Mouse (Mus musculus) neural tube, embryonic 12.5 days (tissue): ENCODE data around the gene Amigo3. TPM values are rescaled to one million over a fixed set of nuclear protein-coding genes. Genes with fewer than 3 reads are reported as not detected.

Experiments
- ATAC-seq: fragments of 200-750 bp; cut with Nextera tagmentation; 2 replicates; pipeline ENCODE4 v1.8.0; 2017; ENCODE audit warnings: low read depth, mild to moderate bottlenecking, moderate TSS enrichment, moderate library complexity; ENCODE audit not compliant: low FRiP score
- H3K27ac ChIP-seq: fragments of 300-500 bp; sonication (generic); 2 replicates; pipeline ENCODE4 v1.5.1; 2016
- H3K27me3 ChIP-seq: fragments of 300-500 bp; sonication (generic); replicated peaks from 2 replicates; pipeline ENCODE4 v1.6.1; 2016; ENCODE audit warnings: mild to moderate bottlenecking
- H3K36me3 ChIP-seq: fragments of 300-500 bp; sonication (generic); 2 replicates; pipeline ENCODE4 v1.6.1; 2016; ENCODE audit warnings: mild to moderate bottlenecking
- H3K4me1 ChIP-seq: fragments of 300-500 bp; sonication (generic); 2 replicates; pipeline ENCODE4 v1.6.1; 2016
- H3K4me2 ChIP-seq: fragments of 300-500 bp; sonication (generic); replicated peaks from 2 replicates; pipeline ENCODE4 v1.6.1; 2016; ENCODE audit warnings: mild to moderate bottlenecking
- H3K4me3 ChIP-seq: fragments of 300-500 bp; sonication (generic); 2 replicates; pipeline ENCODE4 v1.5.1; 2016
- H3K9ac ChIP-seq: fragments of 300-500 bp; sonication (generic); 2 replicates; pipeline ENCODE4 v1.6.1; 2016; ENCODE audit warnings: mild to moderate bottlenecking
- H3K9me3 ChIP-seq: fragments of 300-500 bp; sonication (generic); 2 replicates; pipeline ENCODE4 v1.6.1; 2016; ENCODE audit warnings: mild to moderate bottlenecking
- WGBS: fragments of 180-500 bp; shearing (Covaris S2); methylation state at CpG from one replicate; pipeline ENCODE4 v1.1.7; 2016; 5-methylcytosine and 5-hydroxymethylcytosine counted together
- polyA plus RNA-seq: library from polyadenylated mRNA; unstranded; fragments of >200 nt; fragmentation: Nextera tagmentation; extraction: Ambion mirVana; gene quantifications from 2 replicates; pipeline ENCODE4 v1.2.1, GENCODE M21; 2016

Amigo3 gene
- polyA plus RNA-seq, 1 experiment from 2014 or later = 3.6 TPM

DNA sequence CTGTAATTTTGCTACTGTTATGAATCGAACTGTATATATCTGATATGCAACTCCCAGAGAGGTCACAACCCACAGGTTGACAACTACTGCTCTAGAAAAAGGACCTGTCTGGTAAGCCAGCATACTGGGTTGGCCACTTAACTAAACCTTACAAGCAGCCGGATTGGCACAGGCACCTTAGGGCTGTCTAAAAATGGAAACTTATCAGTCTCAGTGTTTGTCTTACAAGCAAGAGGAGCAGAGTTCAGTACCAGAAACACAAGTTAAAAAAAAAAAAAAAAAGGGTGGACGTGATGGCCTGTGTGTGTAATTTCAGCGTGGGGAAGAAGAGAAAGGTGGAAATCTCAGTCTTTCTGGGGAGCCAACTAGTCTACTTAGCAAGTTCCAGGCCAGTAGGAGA lies 18.8 kb downstream of the Amigo3 start:
- 82% methylated on average over 4 of the region's 4 CpGs for WGBS
- H3K36me3 ChIP-seq = peaks cover 25% of the 10 kb centered on the region
- H3K4me1 ChIP-seq = no peaks in the 10 kb centered on the region
- no peak for ATAC-seq
- no peak overlapping the region for H3K4me2 ChIP-seq
- no peaks in the 10 kb centered on the region for H3K9me3 ChIP-seq
- H3K4me3 ChIP-seq = no peak overlapping the region
- no peak overlapping the region for H3K27ac ChIP-seq
- H3K9ac ChIP-seq = no peak overlapping the region
- H3K27me3 ChIP-seq = no peaks in the 10 kb centered on the region

DNA sequence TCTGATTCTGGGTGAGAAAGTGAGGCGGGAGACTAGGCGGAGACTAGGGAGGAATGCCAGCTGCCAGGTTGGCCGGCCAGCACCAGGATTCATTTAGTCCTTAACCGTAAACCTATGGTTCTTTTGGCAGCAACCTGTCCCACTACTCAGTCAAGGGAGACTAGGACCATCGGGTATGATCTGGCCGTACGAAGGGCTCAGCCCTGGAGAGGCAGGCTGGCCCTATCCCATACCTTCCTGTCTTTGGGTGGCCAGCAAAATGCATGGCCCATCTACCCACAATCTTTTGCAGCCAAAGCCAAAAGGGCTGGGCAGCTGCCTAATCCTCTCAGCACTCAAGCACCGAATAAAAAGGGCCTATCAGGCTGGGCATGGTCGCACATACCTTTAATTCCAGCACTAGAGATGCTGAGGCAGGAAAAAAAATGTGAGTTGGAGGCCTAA lies 19.5 kb downstream of the Amigo3 start:
- 77% methylated on average over 9 of the region's 9 CpGs for WGBS
- no peak overlapping the region for H3K9ac ChIP-seq
- H3K9me3 ChIP-seq = no peaks in the 10 kb centered on the region
- H3K4me2 ChIP-seq = no peak overlapping the region
- H3K27ac ChIP-seq = no peak overlapping the region
- no peaks in the 10 kb centered on the region; the same call in 1 of the 2 replicates for H3K4me1 ChIP-seq
- no peak overlapping the region for H3K4me3 ChIP-seq
- no peak for ATAC-seq
- peaks cover 23% of the 10 kb centered on the region for H3K36me3 ChIP-seq
- H3K27me3 ChIP-seq = no peaks in the 10 kb centered on the region

DNA sequence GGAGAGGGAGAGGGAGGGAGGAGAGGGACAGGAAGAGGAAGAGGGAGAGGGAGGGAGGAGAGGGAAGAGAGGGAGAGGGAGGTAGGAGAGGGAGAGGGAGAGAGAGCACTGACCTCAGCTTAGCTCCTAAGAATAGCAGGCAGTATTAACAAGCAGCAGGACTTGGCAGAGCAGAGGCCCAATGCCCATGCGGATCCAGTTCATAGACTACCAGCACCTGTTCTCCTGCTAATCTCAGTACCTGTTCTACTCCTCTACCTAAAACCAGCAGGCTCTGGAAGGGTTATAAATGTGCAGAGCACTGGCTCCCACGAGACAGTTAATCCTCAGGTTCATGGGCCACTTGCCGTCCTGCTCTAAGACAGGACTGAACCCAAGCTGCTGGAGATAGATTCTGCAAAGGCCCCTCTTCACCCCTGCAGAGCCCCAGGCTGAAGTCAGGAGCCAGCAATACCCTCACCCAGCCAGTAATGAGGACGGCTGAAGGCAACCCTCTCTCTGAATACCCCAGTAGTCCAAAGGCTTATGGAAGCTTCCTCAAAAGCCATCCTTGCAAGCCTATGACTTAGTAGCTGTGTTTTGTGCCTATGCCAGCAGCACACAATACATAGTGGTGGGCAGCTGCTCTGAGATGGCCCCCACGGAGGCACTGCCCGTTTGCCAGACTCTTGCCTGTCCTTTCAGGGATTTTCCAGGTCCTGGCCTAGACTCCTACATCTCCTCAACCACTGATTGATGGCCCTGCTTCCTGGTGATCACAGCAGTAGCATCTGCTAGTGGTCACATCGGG lies 20.4 kb downstream of the Amigo3 start:
- Histone ChIP-seq H3K4me1 (peaks cover 7% of the 10 kb centered on the region), H3K36me3 (peaks cover 23% of the 10 kb centered on the region), H3K9ac (no peak overlapping the region), H3K4me3 (no peak overlapping the region), H3K9me3 (no peaks in the 10 kb centered on the region), H3K27me3 (no peaks in the 10 kb centered on the region), H3K27ac (no peak overlapping the region), H3K4me2 (no peak overlapping the region)
- no peak for ATAC-seq
- 67% methylated on average over 7 of the region's 7 CpGs for WGBS

DNA sequence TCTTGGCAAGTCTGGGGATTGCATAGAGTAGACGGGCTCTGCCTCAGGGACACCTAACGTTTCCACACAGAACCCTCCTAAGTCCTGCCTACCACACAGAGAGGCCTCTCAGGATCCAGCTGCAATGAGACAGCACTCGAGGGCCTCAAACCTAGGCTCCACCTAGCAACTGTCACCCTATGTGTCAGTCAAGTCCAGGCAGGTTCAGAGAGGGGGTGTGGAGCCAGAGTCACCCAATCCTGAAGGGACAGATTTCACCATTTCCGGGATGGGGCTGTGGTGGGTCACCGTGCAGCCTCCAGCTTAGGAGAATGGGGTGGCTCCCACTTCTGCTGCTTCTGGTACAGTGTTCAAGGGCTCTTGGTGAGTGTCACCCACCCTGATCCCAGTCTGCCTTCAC lies 27.2 kb downstream of the Amigo3 start, which contains the start of gene Mst1:
Gene Mst1 (plus strand): TSS at position 269 of the 400 bp plus-strand sequence.
- Histone ChIP-seq H3K4me1 (peaks cover 22% of the 10 kb centered on the region), H3K9ac (peak within 1 kb of the TSS; percentile 96), H3K27me3 (peaks cover 38% of the 10 kb centered on the region), H3K9me3 (no peaks in the 10 kb centered on the region), H3K4me2 (peak within 1 kb of the TSS; percentile 96), H3K27ac (no peak within 1 kb of the TSS), H3K4me3 (peak within 1 kb of the TSS; percentile 87), H3K36me3 (peaks cover 13% of the 10 kb centered on the region)
- ATAC-seq = no peak
- WGBS = 76% methylated on average over 5 of the region's 5 CpGs

DNA sequence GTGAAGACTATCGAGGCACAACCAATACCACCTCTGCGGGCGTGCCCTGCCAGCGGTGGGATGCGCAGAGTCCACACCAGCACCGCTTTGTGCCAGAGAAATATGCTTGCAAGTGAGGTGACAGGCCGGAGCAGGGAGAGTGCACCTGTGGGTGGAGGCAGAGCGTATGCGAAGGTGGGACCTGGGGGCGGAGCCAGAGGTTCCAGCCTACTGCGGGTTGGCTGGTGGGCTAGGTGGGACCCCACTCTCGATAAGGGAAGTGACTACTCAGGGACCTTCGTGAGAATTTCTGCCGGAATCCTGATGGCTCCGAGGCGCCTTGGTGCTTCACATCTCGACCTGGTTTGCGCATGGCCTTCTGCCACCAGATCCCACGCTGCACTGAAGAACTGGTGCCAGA lies 29.6 kb downstream of the Amigo3 start:
- Histone ChIP-seq H3K9ac (no peak overlapping the region), H3K9me3 (no peaks in the 10 kb centered on the region), H3K4me3 (no peak overlapping the region), H3K36me3 (peaks cover 37% of the 10 kb centered on the region), H3K27me3 (peaks cover 38% of the 10 kb centered on the region), H3K4me1 (peaks cover 22% of the 10 kb centered on the region), H3K4me2 (peak overlapping the region; percentile 20), H3K27ac (no peak overlapping the region)
- 9% methylated on average over 19 of the region's 19 CpGs for WGBS
- ATAC-seq = no peak

DNA sequence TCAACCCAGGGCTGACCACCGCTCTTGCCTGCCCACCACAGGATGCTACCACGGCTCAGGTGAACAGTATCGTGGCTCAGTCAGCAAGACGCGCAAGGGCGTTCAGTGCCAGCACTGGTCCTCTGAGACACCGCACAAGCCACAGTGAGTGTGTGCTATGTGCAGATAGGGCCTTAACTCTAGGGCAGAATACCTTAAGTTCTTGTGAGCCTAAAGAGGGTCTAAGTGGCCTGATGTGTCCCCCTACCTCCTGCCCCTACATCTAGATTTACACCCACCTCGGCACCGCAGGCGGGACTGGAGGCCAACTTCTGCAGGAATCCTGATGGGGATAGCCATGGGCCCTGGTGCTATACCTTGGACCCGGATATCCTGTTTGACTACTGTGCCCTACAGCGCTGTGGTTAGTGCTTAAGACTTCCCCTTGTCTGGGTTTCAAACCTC lies 30.1 kb downstream of the Amigo3 start, which contains the start of gene Rnf123:
Gene Rnf123 (minus strand): TSS at position 359 of the 444 bp plus-strand sequence.
- peaks cover 19% of the 10 kb centered on the region for H3K4me1 ChIP-seq
- H3K9ac ChIP-seq = no peak within 1 kb of the TSS
- H3K36me3 ChIP-seq = peaks cover 42% of the 10 kb centered on the region
- peaks cover 38% of the 10 kb centered on the region for H3K27me3 ChIP-seq
- H3K9me3 ChIP-seq = no peaks in the 10 kb centered on the region
- H3K4me3 ChIP-seq = no peak within 1 kb of the TSS
- H3K4me2 ChIP-seq = peak within 1 kb of the TSS; percentile 20
- WGBS = 34% methylated on average over 12 of the region's 12 CpGs
- no peak for ATAC-seq
- no peak within 1 kb of the TSS for H3K27ac ChIP-seq

DNA sequence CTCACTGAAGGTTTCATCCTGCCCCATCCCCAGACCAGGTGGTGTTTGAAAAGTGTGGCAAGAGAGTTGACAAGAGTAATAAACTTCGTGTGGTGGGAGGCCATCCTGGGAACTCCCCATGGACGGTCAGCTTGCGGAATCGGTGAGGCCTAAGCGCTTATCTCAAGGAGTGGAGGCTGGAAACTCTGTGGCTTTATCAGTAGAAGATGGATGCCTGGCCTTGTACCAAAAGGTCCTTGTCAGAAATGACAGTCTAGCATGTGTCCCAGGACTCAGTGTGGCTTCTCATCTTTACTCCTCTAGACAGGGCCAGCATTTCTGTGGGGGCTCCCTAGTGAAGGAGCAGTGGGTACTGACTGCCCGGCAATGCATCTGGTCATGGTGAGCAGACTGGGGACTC lies 30.6 kb downstream of the Amigo3 start:
- no peak for ATAC-seq
- Histone ChIP-seq H3K9me3 (no peaks in the 10 kb centered on the region), H3K27me3 (peaks cover 38% of the 10 kb centered on the region), H3K27ac (no peak overlapping the region), H3K4me2 (no peak overlapping the region), H3K4me3 (no peak overlapping the region), H3K36me3 (peaks cover 47% of the 10 kb centered on the region), H3K9ac (no peak overlapping the region), H3K4me1 (peaks cover 13% of the 10 kb centered on the region)
- WGBS = 86% methylated on average over 6 of the region's 6 CpGs

DNA sequence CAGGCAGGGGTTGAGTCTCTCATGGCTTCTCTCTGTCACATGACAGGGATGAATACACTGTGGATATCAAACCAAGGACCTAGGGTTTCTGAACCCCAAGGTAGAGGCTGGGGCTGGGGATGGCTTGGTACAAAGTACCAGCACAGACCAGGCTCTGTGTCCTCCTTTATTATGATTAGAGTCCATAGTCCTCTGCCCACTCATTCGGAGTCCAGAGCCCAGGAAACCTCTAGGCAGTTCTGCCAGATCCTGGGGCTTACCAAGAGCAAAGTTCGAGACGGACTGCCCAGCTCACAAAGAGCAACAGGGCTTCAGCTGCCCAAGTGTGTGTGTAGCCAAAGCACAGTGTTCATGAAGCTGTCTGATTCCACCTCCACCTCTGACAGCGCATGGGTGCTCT lies 32.3 kb downstream of the Amigo3 start:
- no peaks in the 10 kb centered on the region for H3K9me3 ChIP-seq
- no peak overlapping the region for H3K9ac ChIP-seq
- peaks cover 38% of the 10 kb centered on the region for H3K27me3 ChIP-seq
- H3K36me3 ChIP-seq = peaks cover 64% of the 10 kb centered on the region
- 98% methylated on average over 4 of the region's 4 CpGs for WGBS
- no peak overlapping the region for H3K4me2 ChIP-seq
- ATAC-seq = no peak
- no peak overlapping the region for H3K4me3 ChIP-seq
- H3K27ac ChIP-seq = no peak overlapping the region
- H3K4me1 ChIP-seq = 0 out of 2 replicates have a peak, but pooled peaks cover 8% of the 10 kb centered on the region

DNA sequence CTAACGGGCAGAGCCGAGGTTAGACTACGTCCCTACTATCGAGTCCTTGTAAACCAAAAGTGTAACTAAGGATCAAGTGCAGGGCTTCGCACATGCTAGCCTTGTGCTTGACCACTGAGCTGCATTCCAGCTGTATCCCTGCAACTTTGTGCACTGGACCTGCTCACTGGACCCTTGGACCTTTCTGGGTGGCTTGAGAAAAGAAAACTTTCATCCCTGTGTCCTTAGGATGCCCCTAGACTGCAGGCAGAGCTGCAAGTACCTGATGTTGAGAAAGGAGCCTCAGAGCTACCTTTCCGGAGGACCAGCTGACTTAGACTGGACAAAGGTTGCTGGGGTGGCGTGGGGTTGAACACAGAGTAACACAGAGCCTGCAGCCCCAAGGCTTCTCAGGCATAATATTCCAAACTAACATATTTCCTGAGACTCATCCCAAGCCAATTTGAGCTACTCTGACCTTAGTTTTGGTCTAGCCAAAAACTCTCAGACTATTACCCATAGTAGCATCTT lies 37.7 kb downstream of the Amigo3 start:
- no peak for ATAC-seq
- WGBS = 95% methylated on average over 7 of the region's 7 CpGs
- Histone ChIP-seq H3K27ac (no peak overlapping the region), H3K4me3 (no peak overlapping the region), H3K9ac (no peak overlapping the region), H3K9me3 (no peaks in the 10 kb centered on the region), H3K4me1 (peaks cover 17% of the 10 kb centered on the region), H3K4me2 (no peak overlapping the region), H3K27me3 (no peaks in the 10 kb centered on the region), H3K36me3 (peaks cover 71% of the 10 kb centered on the region)

DNA sequence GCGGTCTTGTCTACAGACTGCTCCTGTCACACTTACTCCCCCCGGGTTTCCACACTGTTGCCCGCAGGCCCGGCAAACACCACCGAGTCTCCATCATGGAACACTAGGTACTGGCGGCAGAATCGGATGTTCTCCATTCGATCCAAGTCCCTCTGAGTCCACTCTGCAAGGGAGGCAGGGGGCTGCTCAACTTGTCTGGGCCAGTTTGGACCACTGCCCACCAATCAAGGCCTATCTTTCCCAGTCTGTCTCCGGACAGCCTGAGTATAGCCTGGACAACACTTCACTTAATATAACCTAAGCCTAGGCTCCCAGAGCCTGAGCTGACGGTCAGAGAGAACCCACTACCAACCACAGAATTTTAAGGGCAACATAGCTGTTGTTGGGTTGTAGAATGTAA lies 40.6 kb downstream of the Amigo3 start:
- no peak overlapping the region for H3K27ac ChIP-seq
- no peak for ATAC-seq
- H3K27me3 ChIP-seq = no peaks in the 10 kb centered on the region
- H3K4me1 ChIP-seq = peaks cover 17% of the 10 kb centered on the region
- no peaks in the 10 kb centered on the region for H3K9me3 ChIP-seq
- H3K9ac ChIP-seq = peak overlapping the region; percentile 84
- H3K36me3 ChIP-seq = peaks cover 44% of the 10 kb centered on the region
- 82% methylated on average over 10 of the region's 10 CpGs for WGBS
- H3K4me3 ChIP-seq = peak overlapping the region; percentile 84
- H3K4me2 ChIP-seq = peak overlapping the region; percentile 87

DNA sequence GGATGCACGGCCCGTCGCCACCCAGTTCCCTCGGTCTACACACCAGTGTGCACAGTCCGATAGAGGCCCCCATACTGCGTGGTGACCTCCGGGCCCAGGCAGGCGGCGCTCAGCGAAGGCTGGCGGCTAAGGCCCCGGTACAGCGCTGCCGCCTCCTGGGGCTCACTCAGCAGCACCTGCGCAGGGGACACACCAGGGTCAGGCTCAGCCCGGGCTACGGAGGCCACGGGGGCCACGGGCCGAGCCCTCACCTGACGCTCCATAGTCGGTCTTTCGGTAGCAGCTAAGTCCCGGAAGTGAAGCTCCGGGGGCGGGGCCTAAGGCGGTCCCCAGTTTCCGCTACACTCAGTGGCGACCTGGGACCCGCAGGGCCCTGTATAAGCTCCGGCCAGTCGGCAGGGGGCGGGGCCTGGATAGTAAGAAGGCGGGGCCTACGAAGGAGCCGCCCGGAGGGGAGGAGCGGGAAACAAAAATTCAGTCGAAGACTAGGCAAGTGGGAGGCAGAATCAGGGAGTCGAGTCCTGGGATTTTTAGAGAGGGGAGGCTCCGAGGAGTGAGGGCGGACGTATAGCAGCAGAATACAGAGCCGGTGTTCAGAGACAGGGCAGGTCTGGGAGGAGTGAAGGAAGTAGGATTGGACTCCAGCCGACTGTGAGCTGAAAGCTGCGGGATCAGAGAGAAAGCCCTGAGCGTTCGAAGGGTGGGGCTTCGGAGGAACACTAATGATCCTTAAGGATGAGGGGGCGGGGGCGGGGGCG lies 41.4 kb downstream of the Amigo3 start, which contains the start of gene Apeh:
Gene Apeh (minus strand): TSS at position 423 of the 758 bp plus-strand sequence.
- peak within 1 kb of the TSS; percentile 84 for H3K4me3 ChIP-seq
- H3K27ac ChIP-seq = no peak within 1 kb of the TSS
- WGBS = under 1% methylated on average over 52 of the region's 52 CpGs
- H3K27me3 ChIP-seq = no peaks in the 10 kb centered on the region
- peak within 1 kb of the TSS; percentile 87 for H3K4me2 ChIP-seq
- H3K9me3 ChIP-seq = no peaks in the 10 kb centered on the region
- ATAC-seq = peak; percentile 92
- H3K9ac ChIP-seq = peak within 1 kb of the TSS; percentile 84
- peaks cover 44% of the 10 kb centered on the region for H3K36me3 ChIP-seq
- H3K4me1 ChIP-seq = peaks cover 17% of the 10 kb centered on the region

DNA sequence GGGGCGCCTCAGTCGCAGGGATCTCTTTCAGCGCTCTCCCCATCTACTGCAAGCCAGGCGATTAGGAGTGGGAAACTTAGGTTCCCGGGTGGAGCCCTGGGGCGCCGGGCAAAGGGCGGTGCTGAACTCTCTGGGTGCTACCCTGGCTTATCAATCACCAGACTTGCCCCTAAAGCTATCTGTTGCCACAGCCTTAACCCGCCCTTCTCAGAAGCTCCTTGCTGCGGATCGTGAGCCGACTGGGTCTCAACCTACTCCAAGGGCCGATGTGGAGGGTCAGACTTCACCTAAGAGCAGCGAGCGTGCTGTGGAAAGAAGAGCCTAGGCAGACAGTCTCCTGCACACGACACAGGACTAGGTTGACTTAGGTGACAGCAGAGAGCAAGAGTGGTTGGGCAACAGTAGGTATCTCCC lies 42.0 kb downstream of the Amigo3 start:
- peak; percentile 42 for ATAC-seq
- 0% methylated on average over 16 of the region's 16 CpGs for WGBS
- Histone ChIP-seq H3K9ac (peak overlapping the region; percentile 84), H3K4me3 (peak overlapping the region; percentile 84), H3K27ac (no peak overlapping the region), H3K36me3 (peaks cover 44% of the 10 kb centered on the region), H3K27me3 (no peaks in the 10 kb centered on the region), H3K4me1 (peaks cover 17% of the 10 kb centered on the region), H3K9me3 (no peaks in the 10 kb centered on the region), H3K4me2 (peak overlapping the region; percentile 87)
